Mouse (Mus musculus) kidney, adult 11 months (tissue): ENCODE data around the gene Dynll2.
"Not testable (repeated sequence)": the region's sequence is repeated elsewhere in the genome, so short reads cannot be mapped to it uniquely, and the experiment has no call there.

ENCODE experiments used
- DNase-seq: peaks from one replicate; pipeline ENCODE4 v3.0.0; 2022

Dynll2 gene

GRCm38 (mm10) chr11:87986141-87986741, 1.1 kb downstream of the Dynll2 start:
- peak; percentile 90 for DNase-seq

GRCm38 (mm10) chr11:87985643-87986042, 1.7 kb downstream of the Dynll2 start:
- no peak for DNase-seq

GRCm38 (mm10) chr11:87984571-87984970, 2.8 kb downstream of the Dynll2 start:
- no peak for DNase-seq

GRCm38 (mm10) chr11:87978905-87979304, 8.4 kb downstream of the Dynll2 start:
- DNase-seq: no peak

- not testable (repeated sequence) for DNase-seq
Measured at GRCm38 (mm10) chr11:87977021-87977420, 10.3 kb downstream of the Dynll2 start.

- peak; percentile 45 for DNase-seq
Measured at GRCm38 (mm10) chr11:87974477-87975181, 12.7 kb downstream of the Dynll2 start.

GRCm38 (mm10) chr11:87973559-87974305, 13.6 kb downstream of the Dynll2 start:
- no peak for DNase-seq

GRCm38 (mm10) chr11:87972829-87973228, 14.5 kb downstream of the Dynll2 start:
- no peak for DNase-seq

- DNase-seq: no peak
Measured at GRCm38 (mm10) chr11:87968356-87969122, 18.8 kb downstream of the Dynll2 start.

GRCm38 (mm10) chr11:87967692-87968289, 19.5 kb downstream of the Dynll2 start:
- DNase-seq: peak; percentile 80

GRCm38 (mm10) chr11:87966214-87966613, 21.1 kb downstream of the Dynll2 start:
- DNase-seq: no peak

GRCm38 (mm10) chr11:87965293-87965692, 22.0 kb downstream of the Dynll2 start:
- DNase-seq: no peak

GRCm38 (mm10) chr11:87957066-87957465, 30.3 kb downstream of the Dynll2 start:
- DNase-seq: no peak

- DNase-seq: no peak
Measured at GRCm38 (mm10) chr11:87955144-87955543, 32.2 kb downstream of the Dynll2 start.

GRCm38 (mm10) chr11:87949990-87950389, 37.3 kb downstream of the Dynll2 start:
- DNase-seq: no peak

- no peak for DNase-seq
Measured at GRCm38 (mm10) chr11:87935467-87935866, 51.9 kb downstream of the Dynll2 start.

GRCm38 (mm10) chr11:87933731-87934130, 53.6 kb downstream of the Dynll2 start:
- DNase-seq: no peak

- no peak for DNase-seq
Measured at GRCm38 (mm10) chr11:87930348-87930747, 57.0 kb downstream of the Dynll2 start.
